Mouse (Mus musculus): ENCODE results near the gene Arl15. TPM values are rescaled to one million over a fixed set of nuclear protein-coding genes. Genes with fewer than 3 reads are reported as not detected.

Arl15 gene
- polyA plus RNA-seq, 1 experiment = 0.19 TPM

DNA sequence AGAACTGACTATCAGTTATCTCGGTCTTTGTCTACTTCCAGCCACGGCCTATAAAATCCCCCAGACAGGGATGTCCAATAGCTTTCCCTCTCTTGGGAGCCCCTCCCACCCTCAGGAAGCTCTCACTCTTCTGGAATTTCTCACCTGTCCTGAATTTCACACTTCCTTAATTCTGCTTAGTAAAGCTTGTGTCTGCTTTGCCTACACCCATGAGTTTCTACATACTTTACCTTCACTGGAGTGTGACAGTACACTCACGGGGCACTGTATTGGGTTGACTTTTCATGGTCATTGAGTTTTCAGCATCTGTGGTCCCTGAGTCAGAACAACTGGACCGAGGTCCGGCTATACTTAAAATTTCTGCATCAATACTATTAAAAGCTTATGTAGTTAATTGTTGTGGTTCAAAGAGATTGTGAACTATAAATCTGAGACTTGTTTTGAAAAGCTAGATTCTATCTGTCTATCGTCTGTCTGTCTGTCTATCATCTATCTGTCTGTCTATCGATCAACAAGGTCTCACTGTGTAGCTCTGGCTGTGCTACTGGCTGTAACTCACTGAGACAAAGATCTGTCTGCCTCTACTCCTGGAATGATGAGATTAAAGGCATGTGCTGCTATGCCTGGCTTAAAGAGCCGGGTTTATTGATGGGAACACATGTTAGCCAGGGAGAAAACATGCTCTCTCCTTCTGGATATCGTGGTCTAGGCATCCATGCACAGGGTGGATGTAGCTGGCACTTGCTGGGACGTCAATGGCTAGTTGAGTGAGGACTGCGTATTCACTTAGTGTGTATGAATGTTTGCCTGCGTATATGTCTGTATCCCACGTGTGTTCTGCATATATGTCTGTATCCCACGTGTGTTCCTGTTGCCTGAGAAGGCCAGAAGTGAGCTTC, 48.4 kb downstream of the Arl15 start:
- H3K4me1 ChIP-seq = peaks cover 23% of the 10 kb centered on the region
- peaks cover 27% of the 10 kb centered on the region for H3K36me3 ChIP-seq (replicated peaks; ENCODE audit: low read length)
- TF ChIP-seq FLI1 (IDR thresholded peaks at IDR 0.05; ENCODE audit: low read length) = no peak
- TF ChIP-seq GATA1 (IDR thresholded peaks at IDR 0.05; ENCODE audit: borderline replicate concordance, low read length) = no peak
- peaks cover 12% of the 10 kb centered on the region for H3K9me3 ChIP-seq
- no peak overlapping the region for H3K4me3 ChIP-seq (replicated peaks)
- no peaks in the 10 kb centered on the region for H3K27me3 ChIP-seq (replicated peaks)

DNA sequence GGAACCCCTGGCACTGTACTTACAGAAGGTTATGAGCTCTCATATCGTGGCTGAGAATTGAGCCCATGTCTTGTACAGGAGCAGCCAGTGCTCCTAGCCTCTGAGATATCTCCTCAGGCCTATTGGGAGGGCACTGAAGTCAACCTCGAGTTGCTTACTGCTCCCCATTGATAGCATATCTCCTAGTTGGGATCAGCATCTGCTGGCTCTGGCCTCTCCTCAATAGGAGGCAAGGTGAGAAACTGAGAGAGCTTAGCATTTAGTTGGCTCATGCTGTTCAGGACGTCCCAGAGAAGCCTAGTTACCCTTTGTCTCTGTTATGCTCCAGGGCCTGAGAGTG, 49.0 kb downstream of the Arl15 start:
- TF ChIP-seq GATA1 (IDR thresholded peaks at IDR 0.05; ENCODE audit: borderline replicate concordance, low read length) (no peak), FLI1 (IDR thresholded peaks at IDR 0.05; ENCODE audit: low read length) (no peak)
- Histone ChIP-seq H3K9me3 (peaks cover 12% of the 10 kb centered on the region), H3K4me1 (peaks cover 23% of the 10 kb centered on the region), H3K27me3 (replicated peaks) (no peaks in the 10 kb centered on the region), H3K4me3 (replicated peaks) (no peak overlapping the region), H3K36me3 (replicated peaks; ENCODE audit: low read length) (peaks cover 27% of the 10 kb centered on the region)

DNA sequence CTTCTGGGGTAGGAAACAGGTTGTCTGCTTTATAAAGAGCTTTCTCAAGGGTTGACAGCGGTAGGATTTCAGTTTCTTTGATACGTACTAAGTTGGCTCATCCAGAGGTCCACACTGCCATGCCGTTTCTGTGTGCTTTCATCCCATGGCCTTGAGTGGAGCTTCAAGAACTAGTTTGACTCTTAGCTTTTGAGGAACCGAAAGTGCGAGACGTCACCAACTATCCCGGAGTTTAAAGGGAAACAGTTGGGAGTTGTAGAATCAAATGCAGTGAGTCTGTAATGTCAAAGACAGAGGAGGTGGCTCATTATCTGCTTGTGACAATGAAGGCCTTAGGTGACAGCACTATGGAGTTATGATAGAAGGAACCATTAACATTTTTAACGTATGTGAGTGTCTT, 49.6 kb downstream of the Arl15 start:
- Histone ChIP-seq H3K36me3 (replicated peaks; ENCODE audit: low read length) (peaks cover 22% of the 10 kb centered on the region), H3K27me3 (replicated peaks) (no peaks in the 10 kb centered on the region), H3K4me1 (peaks cover 23% of the 10 kb centered on the region), H3K9me3 (peaks cover 6% of the 10 kb centered on the region), H3K4me3 (replicated peaks) (no peak overlapping the region)
- no peak for TF ChIP-seq FLI1 (IDR thresholded peaks at IDR 0.05; ENCODE audit: low read length)
- TF ChIP-seq GATA1 (IDR thresholded peaks at IDR 0.05; ENCODE audit: borderline replicate concordance, low read length) = no peak

DNA sequence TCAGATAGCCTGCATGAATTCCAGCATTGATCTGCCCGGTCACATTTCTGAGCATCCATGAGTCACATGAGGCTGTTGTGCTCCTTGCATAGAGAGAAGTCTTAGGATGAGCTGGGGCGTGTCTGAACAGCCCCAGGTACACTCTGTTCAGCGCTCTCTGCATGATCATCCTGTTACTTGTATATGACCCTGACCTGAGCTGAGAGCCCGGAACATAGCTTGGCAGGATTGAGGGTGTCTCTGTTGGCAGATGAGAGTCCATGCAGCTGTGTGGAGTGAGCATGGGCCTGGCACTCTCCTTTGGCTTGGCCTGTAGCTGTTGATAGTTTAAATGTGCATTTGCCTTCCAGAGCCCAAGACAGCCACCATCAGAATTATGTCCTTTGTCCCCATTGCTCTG, 50.4 kb downstream of the Arl15 start:
- TF ChIP-seq GATA1 (IDR thresholded peaks at IDR 0.05; ENCODE audit: borderline replicate concordance, low read length) (no peak), FLI1 (IDR thresholded peaks at IDR 0.05; ENCODE audit: low read length) (no peak)
- Histone ChIP-seq H3K4me3 (replicated peaks) (no peak overlapping the region), H3K9me3 (no peaks in the 10 kb centered on the region), H3K27me3 (replicated peaks) (no peaks in the 10 kb centered on the region), H3K36me3 (replicated peaks; ENCODE audit: low read length) (peaks cover 22% of the 10 kb centered on the region), H3K4me1 (peaks cover 23% of the 10 kb centered on the region)

DNA sequence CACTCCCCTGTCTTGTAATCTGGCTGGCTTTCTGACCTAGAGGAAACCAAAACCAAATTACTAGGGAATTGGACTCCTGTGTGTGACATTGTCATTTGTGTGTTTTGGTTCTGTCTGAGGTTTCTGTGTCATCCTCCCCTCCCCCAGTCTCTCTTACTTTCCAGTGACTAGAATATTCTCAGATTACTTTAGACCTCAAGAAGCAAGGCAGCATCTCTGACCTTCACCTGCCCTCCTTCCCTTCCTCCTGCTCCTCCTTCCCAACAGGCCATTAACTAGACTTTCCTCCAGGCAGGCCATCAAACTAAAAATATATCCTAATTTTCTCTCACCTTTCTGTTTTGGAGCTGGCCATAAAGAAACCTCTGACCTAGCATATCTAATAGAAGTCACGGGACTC, 50.9 kb downstream of the Arl15 start:
- no peaks in the 10 kb centered on the region for H3K27me3 ChIP-seq (replicated peaks)
- H3K4me3 ChIP-seq (replicated peaks) = no peak overlapping the region
- H3K36me3 ChIP-seq (replicated peaks; ENCODE audit: low read length) = peaks cover 21% of the 10 kb centered on the region
- TF ChIP-seq FLI1 (IDR thresholded peaks at IDR 0.05; ENCODE audit: low read length) (no peak), GATA1 (IDR thresholded peaks at IDR 0.05; ENCODE audit: borderline replicate concordance, low read length) (no peak)
- no peaks in the 10 kb centered on the region for H3K9me3 ChIP-seq
- H3K4me1 ChIP-seq = peaks cover 23% of the 10 kb centered on the region

DNA sequence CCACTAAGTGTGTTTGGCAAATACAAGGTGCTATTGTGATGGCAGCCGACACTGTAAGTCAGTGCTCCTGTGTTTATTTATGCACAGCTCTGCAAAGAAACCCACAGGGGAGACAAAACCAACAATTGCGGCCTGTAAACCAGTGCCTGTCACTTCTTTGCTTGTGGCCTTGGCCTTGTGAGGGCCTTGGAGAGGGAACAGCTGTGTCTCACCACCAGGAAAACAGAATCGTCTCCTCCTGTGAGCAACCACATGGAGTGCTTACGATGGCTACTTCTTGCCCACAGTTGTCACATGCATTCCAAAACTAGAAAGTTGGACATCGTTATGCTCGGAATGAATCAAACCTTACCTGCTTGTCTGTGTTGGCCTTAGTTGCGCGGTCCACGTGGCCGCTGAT, 52.1 kb downstream of the Arl15 start:
- H3K27me3 ChIP-seq (replicated peaks) = no peaks in the 10 kb centered on the region
- H3K4me3 ChIP-seq (replicated peaks) = no peak overlapping the region
- TF ChIP-seq GATA1 (IDR thresholded peaks at IDR 0.05; ENCODE audit: borderline replicate concordance, low read length) = no peak
- no peak for TF ChIP-seq FLI1 (IDR thresholded peaks at IDR 0.05; ENCODE audit: low read length)
- H3K36me3 ChIP-seq (replicated peaks; ENCODE audit: low read length) = peaks cover 24% of the 10 kb centered on the region
- H3K4me1 ChIP-seq = peaks cover 27% of the 10 kb centered on the region
- H3K9me3 ChIP-seq = no peaks in the 10 kb centered on the region

DNA sequence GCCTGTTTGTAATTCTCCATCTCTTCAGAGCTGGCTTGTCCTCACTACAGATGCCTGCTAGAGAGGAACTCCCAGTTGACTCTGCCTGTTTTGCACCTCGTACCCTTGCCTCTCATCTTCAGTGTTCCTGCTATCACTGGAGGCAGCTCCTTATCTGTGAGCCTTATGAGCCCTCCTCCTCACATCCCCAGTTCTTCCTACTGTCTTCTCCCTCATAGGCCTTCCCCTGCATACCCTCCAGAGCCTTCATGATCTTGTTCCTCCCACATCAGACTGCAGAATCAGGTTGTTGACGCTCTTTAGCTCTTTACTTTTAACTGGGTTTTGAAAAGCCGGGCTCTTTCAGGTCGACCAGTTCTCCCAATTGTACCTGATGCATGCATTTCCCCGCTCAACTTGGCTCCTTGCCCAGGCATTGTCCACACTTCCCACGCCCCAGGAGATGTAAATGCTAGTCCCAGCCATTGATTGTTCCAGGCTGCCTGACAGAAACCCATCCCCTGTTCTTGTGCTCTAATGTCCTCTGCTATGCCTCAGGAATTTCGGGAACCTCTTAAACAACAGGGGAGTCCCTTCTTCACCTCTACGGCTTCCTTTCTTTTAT, 56.2 kb downstream of the Arl15 start:
- H3K27me3 ChIP-seq (replicated peaks) = no peaks in the 10 kb centered on the region
- no peaks in the 10 kb centered on the region for H3K9me3 ChIP-seq
- H3K4me1 ChIP-seq = peaks cover 38% of the 10 kb centered on the region
- H3K4me3 ChIP-seq (replicated peaks) = no peak overlapping the region
- peaks cover 35% of the 10 kb centered on the region for H3K36me3 ChIP-seq (replicated peaks; ENCODE audit: low read length)
- TF ChIP-seq FLI1 (IDR thresholded peaks at IDR 0.05; ENCODE audit: low read length) (no peak), GATA1 (IDR thresholded peaks at IDR 0.05; ENCODE audit: borderline replicate concordance, low read length) (no peak)

DNA sequence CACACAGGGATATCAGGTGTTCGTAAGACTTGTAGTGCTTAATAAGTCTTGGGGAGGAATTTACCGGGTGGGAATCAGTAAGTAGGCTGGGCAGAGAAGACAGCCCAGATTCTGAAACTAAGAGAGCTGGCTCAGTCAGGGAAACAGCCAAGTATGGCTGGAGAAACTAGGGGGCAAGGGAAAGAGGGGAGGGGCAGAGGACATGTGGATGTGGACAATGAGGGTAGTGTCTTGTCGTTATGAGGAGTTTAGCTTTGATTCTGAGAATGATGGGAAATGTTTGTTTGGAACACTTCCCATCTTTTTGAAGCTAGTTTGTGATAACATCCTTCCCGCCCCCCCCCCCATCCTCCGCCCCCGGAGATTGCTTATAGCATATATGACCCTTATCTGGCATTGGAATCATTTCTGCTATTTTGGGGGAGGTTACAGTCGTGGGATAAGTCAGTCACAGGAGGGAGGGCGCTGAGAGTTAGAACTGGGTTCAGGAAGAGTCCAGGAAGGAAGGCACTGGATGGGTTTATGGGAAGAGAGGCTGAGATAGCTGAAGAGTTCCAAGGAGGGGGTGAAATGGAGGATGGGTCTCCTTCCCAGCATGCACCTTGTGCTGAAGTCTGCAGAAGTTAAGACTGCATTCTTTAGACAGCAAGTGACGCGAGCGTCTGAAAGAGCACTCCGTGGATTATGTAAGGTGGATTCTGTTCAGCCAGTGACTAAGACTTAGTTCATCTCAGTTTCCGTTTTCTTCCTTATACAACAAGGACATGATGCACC, 57.5 kb downstream of the Arl15 start:
- no peaks in the 10 kb centered on the region for H3K9me3 ChIP-seq
- H3K4me1 ChIP-seq = peaks cover 47% of the 10 kb centered on the region
- no peak for TF ChIP-seq GATA1 (IDR thresholded peaks at IDR 0.05; ENCODE audit: borderline replicate concordance, low read length)
- no peak for TF ChIP-seq FLI1 (IDR thresholded peaks at IDR 0.05; ENCODE audit: low read length)
- H3K36me3 ChIP-seq (replicated peaks; ENCODE audit: low read length) = peaks cover 30% of the 10 kb centered on the region
- no peak overlapping the region for H3K4me3 ChIP-seq (replicated peaks)
- no peaks in the 10 kb centered on the region for H3K27me3 ChIP-seq (replicated peaks)

DNA sequence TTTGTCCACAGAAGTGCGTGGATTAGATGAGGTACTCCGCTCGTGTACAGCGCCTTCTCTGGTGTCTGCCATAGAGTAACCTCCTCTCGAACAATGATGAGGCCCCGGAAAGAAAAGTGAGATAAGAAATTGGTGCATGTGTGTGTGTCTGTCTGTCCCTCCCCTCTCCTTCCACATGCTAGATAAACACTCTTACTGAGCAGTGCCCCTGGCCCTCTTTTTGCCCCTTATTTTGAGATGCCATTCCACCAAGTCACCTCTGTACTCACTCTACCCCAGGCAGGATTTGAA, 58.0 kb downstream of the Arl15 start:
- TF ChIP-seq FLI1 (IDR thresholded peaks at IDR 0.05; ENCODE audit: low read length) (no peak), GATA1 (IDR thresholded peaks at IDR 0.05; ENCODE audit: borderline replicate concordance, low read length) (no peak)
- H3K4me1 ChIP-seq = peaks cover 47% of the 10 kb centered on the region
- H3K4me3 ChIP-seq (replicated peaks) = no peak overlapping the region
- no peaks in the 10 kb centered on the region for H3K27me3 ChIP-seq (replicated peaks)
- peaks cover 29% of the 10 kb centered on the region for H3K36me3 ChIP-seq (replicated peaks; ENCODE audit: low read length)
- H3K9me3 ChIP-seq = no peaks in the 10 kb centered on the region

DNA sequence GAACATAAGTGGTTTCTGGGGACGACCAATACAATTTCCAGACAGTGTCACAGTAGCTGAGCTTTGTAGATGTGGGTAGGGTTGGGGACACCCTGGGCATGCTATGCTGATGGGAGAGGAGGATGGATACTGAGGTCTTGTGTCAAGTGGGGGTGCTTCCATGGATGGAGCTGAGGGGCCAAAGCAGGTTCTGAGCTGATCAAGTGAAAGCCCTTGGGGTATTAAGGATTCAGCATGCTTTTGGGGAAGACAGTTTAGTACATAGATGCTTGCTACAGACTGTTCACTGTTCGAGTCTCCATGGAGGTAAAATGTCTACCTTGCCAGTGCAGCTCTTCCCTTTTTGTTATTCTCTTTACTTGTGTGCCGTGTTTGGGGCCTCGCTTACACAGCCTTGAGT, 59.8 kb downstream of the Arl15 start:
- H3K9me3 ChIP-seq = no peaks in the 10 kb centered on the region
- no peaks in the 10 kb centered on the region for H3K27me3 ChIP-seq (replicated peaks)
- no peak for TF ChIP-seq FLI1 (IDR thresholded peaks at IDR 0.05; ENCODE audit: low read length)
- TF ChIP-seq GATA1 (IDR thresholded peaks at IDR 0.05; ENCODE audit: borderline replicate concordance, low read length) = no peak
- H3K4me1 ChIP-seq = peaks cover 49% of the 10 kb centered on the region
- peaks cover 26% of the 10 kb centered on the region for H3K36me3 ChIP-seq (replicated peaks; ENCODE audit: low read length)
- no peak overlapping the region for H3K4me3 ChIP-seq (replicated peaks)
